Mouse (Mus musculus) lung, adult 18-20 months (tissue): Measurements from ENCODE around the gene Themis.
A peak's percentile ranks its signal among the peaks of the same experiment; 100 is the strongest.

Experiments used
- DNase-seq, 2 experiments: peaks; one replicate each; pipeline ENCODE4 v3.0.0; 2022; ENCODE audit warnings: mixed read lengths in 2 of 2

Themis gene

GRCm38 (mm10) chr10:28668261-28668660, at the start of gene Themis:
Gene Themis, plus strand, starts transcription at chr10:28668360.
- DNase-seq, result peak; percentile 3

- no peak for DNase-seq
Measured at GRCm38 (mm10) chr10:28619415-28619814, 48.7 kb upstream of the Themis start.

- no peak for DNase-seq
Measured at GRCm38 (mm10) chr10:28636096-28636495, 32.1 kb upstream of the Themis start.

- DNase-seq, result no peak
Measured at GRCm38 (mm10) chr10:28641887-28642286, 26.3 kb upstream of the Themis start.

- DNase-seq, result no peak
Measured at GRCm38 (mm10) chr10:28647855-28648254, 20.3 kb upstream of the Themis start.

GRCm38 (mm10) chr10:28649109-28649899, 18.9 kb upstream of the Themis start:
- no peak for DNase-seq

GRCm38 (mm10) chr10:28649900-28650160, 18.3 kb upstream of the Themis start:
- DNase-seq, result no peak

- no peak for DNase-seq
Measured at GRCm38 (mm10) chr10:28651910-28652309, 16.2 kb upstream of the Themis start.

GRCm38 (mm10) chr10:28654733-28655132, 13.4 kb upstream of the Themis start:
- no peak for DNase-seq

- no peak for DNase-seq
Measured at GRCm38 (mm10) chr10:28665141-28665540, 3.0 kb upstream of the Themis start.

GRCm38 (mm10) chr10:28673931-28674330, 5.8 kb downstream of the Themis start:
- DNase-seq, result no peak

GRCm38 (mm10) chr10:28675337-28675736, 7.2 kb downstream of the Themis start:
- DNase-seq, result no peak

GRCm38 (mm10) chr10:28694981-28695380, 26.8 kb downstream of the Themis start:
- no peak for DNase-seq

- DNase-seq, result no peak
Measured at GRCm38 (mm10) chr10:28696032-28696431, 27.9 kb downstream of the Themis start.

- no peak for DNase-seq
Measured at GRCm38 (mm10) chr10:28698175-28698574, 30.0 kb downstream of the Themis start.

GRCm38 (mm10) chr10:28721828-28722227, 53.7 kb downstream of the Themis start:
- no peak for DNase-seq

- DNase-seq, result no peak
Measured at GRCm38 (mm10) chr10:28723266-28723665, 55.1 kb downstream of the Themis start.

GRCm38 (mm10) chr10:28730122-28730521, 62.0 kb downstream of the Themis start:
- peak in 1 of 2 experiments; percentile 10 for DNase-seq

GRCm38 (mm10) chr10:28737953-28738352, 69.8 kb downstream of the Themis start:
- no peak for DNase-seq

GRCm38 (mm10) chr10:28746426-28746825, 78.3 kb downstream of the Themis start:
- no peak for DNase-seq

GRCm38 (mm10) chr10:28753321-28753720, 85.2 kb downstream of the Themis start:
- DNase-seq, result no peak

GRCm38 (mm10) chr10:28754927-28755326, 86.8 kb downstream of the Themis start:
- no peak for DNase-seq

GRCm38 (mm10) chr10:28776777-28777402, 108.7 kb downstream of the Themis start:
- no peak for DNase-seq

GRCm38 (mm10) chr10:28799469-28799868, 131.3 kb downstream of the Themis start:
- no peak for DNase-seq

- DNase-seq, result no peak
Measured at GRCm38 (mm10) chr10:28805160-28805559, 137.0 kb downstream of the Themis start.
